Mouse (Mus musculus): Measurements from ENCODE around the gene Ephx4. TPM values are rescaled to one million over a fixed set of nuclear protein-coding genes. Genes with fewer than 3 reads are reported as not detected.

Gene Ephx4
- total RNA-seq, 1 experiment from 2014 or later, result not detected

GRCm38 (mm10) chr5:107467098-107467497 is 64.6 kb downstream of the Ephx4 start:
- ATAC-seq (replicated peaks in 1 of 2; ENCODE audit: insufficient read depth in 1 of 2, low FRiP score in 2 of 2, low TSS enrichment in 1 of 2, low read depth in 1 of 2, poor library complexity in 2 of 2, severe bottlenecking in 2 of 2), result no peak

- ATAC-seq (replicated peaks in 1 of 2; ENCODE audit: insufficient read depth in 1 of 2, low FRiP score in 2 of 2, low TSS enrichment in 1 of 2, low read depth in 1 of 2, poor library complexity in 2 of 2, severe bottlenecking in 2 of 2), result no peak
Measured at GRCm38 (mm10) chr5:107470600-107471329, 68.2 kb downstream of the Ephx4 start.

Other genes starting within 250 kb of the Ephx4 start
- gene Tgfbr3, start 113.1 kb upstream of the Ephx4 start, total RNA-seq (2017), result 10.0 and 17.4 TPM in 2 replicates
- gene Brdt, start 71.6 kb upstream of the Ephx4 start, total RNA-seq (2017), result 1.3 and 2.3 TPM in 2 replicates
- gene Lpcat2b, start 28.8 kb downstream of the Ephx4 start, total RNA-seq (2017), result not detected in 2 replicates
- gene Btbd8, start 35.3 kb downstream of the Ephx4 start, total RNA-seq (2017), result 14.2 and 20.2 TPM in 2 replicates
- 1.9 TPM in 1 of 2 replicates, not detected in the other for gene Gm42669, start 104.9 kb downstream of the Ephx4 start, total RNA-seq (2017)
- not detected in 2 replicates for gene 1700028K03Rik, start 132.0 kb downstream of the Ephx4 start, total RNA-seq (2017)
- gene Rpap2, start 194.6 kb downstream of the Ephx4 start, total RNA-seq (2017), result 45.7 and 58.5 TPM in 2 replicates
- gene Glmn, start 195.2 kb downstream of the Ephx4 start, total RNA-seq (2017), result 17.4 and 25.1 TPM in 2 replicates

All from hematopoietic stem cell, adult 5-6 weeks (primary cell).